Mouse (Mus musculus) hematopoietic stem cell, adult 5-6 weeks (primary cell): ENCODE data around the gene Pnpo. TPM values are rescaled to one million over a fixed set of nuclear protein-coding genes. Genes with fewer than 3 reads are reported as not detected.

Experiments used
- ATAC-seq, 2 experiments: fragments of 125-278 bp in 1 of 2; replicated peaks in 1 of 2; 2 replicates each; pipeline ENCODE4 v1.8.0; 2016 to 2017; ENCODE audit warnings: inconsistent platforms in 2 of 2, mild to moderate bottlenecking in 2 of 2, moderate number of reproducible peaks in 2 of 2, low read depth in 1 of 2, moderate TSS enrichment in 1 of 2; ENCODE audit not compliant: low FRiP score in 2 of 2, poor library complexity in 2 of 2, severe bottlenecking in 2 of 2, insufficient read depth in 1 of 2, low TSS enrichment in 1 of 2
- total RNA-seq: library from RNA; stranded (forward); fragments of 172-1452, 232-1000 nt; gene quantifications from 2 replicates; pipeline ENCODE4 v1.2.3, GENCODE M21; 2017

Gene Pnpo
- total RNA-seq, 1 experiment from 2014 or later: 32.5 TPM

GRCm38 (mm10) chr11:96947849-96948248 lies 4.1 kb upstream of the Pnpo start:
- ATAC-seq: no peak

GRCm38 (mm10) chr11:96946498-96946897 lies 2.7 kb upstream of the Pnpo start:
- no peak for ATAC-seq

DNA sequence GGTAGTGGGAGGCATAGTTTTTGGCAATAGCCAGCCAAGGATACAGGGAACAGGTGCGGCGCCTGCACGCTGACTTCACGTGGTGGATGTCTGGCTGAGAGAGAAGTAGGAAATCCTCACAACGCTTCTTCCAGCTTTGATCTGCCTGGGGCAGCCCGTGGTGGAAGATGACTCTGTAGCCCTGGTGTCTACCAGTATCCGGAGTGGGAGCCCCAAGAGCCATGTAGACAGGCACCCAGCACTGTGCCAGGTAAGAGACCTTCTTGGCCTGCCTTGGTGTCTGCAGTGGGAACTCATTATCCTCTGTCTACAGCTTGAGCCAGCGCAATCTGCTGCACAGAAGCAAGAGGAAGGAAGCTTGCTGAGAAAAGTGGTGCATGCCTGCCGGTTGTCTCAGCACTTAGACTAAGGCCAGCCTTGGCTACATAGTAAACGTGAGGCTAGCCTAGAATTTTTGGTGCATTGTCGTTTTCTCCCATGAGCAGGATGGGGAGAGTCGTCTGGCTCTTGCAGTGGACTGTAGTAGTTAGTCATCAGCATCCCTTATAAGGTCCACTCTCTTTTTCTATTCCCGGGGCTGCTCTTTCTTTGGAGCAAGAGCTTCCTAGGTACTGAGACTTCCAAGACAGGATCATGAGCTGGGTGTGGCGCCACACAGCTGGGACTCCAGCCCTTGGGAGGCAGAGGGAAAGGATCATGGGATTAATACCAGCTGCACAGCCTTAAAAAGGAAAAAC lies 1.2 kb upstream of the Pnpo start:
- no peak for ATAC-seq

- no peak for ATAC-seq
Measured at GRCm38 (mm10) chr11:96941989-96942590, 1.7 kb downstream of the Pnpo start.

GRCm38 (mm10) chr11:96940578-96941465 lies 3.0 kb downstream of the Pnpo start:
- no peak for ATAC-seq

- no peak for ATAC-seq
Measured at GRCm38 (mm10) chr11:96938426-96938800, 5.4 kb downstream of the Pnpo start.

DNA sequence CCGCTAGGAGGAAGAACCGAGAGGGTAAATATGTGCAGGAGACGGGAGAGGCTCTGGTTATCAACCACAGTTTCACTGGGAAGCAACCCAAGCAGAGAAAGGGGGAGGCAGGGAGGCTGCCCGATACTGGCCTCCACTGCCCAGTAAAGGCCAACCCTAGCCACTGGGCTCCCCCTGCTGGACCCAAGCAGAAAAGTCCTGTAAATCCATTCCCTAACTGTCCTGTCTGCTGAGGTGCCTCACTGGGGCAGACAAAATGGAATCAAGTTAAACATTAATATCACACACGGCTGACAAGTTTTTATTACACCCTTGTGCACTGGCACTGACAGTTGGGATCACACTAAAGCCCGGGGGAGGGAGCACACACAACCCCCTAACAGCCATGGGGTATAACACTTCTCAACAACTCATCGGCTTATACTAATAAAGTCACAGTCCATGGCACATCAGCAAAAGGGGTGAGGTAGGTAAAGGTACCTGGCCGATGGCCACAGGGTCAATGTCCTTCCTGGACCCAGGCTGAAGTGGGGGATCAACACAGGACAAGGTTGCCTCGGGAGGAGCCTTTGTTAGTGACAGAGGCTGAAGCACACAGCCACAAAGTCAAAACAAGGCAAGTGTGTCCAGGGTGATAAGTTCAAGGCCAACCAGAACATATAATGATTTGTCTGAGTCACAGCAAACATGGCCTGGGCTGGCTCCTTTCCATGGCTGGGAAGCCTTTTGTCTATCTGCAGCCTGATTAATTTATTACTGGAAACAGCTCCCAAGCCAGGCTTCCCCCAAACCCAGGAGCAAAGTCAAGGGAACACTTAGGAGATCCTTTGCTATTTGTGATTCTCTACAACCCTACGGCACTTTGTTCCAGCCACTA lies 6.0 kb downstream of the Pnpo start:
- ATAC-seq: 0 out of 4 replicates have a peak, but pooled peaks of 1 of the 2 experiments have one; percentile 18

- no peak for ATAC-seq
Measured at GRCm38 (mm10) chr11:96935872-96936650, 7.7 kb downstream of the Pnpo start.

GRCm38 (mm10) chr11:96934921-96935356 lies 8.8 kb downstream of the Pnpo start:
- peak in 1 of 2 experiments; percentile 58; a peak in 1 of 4 replicates for ATAC-seq

DNA sequence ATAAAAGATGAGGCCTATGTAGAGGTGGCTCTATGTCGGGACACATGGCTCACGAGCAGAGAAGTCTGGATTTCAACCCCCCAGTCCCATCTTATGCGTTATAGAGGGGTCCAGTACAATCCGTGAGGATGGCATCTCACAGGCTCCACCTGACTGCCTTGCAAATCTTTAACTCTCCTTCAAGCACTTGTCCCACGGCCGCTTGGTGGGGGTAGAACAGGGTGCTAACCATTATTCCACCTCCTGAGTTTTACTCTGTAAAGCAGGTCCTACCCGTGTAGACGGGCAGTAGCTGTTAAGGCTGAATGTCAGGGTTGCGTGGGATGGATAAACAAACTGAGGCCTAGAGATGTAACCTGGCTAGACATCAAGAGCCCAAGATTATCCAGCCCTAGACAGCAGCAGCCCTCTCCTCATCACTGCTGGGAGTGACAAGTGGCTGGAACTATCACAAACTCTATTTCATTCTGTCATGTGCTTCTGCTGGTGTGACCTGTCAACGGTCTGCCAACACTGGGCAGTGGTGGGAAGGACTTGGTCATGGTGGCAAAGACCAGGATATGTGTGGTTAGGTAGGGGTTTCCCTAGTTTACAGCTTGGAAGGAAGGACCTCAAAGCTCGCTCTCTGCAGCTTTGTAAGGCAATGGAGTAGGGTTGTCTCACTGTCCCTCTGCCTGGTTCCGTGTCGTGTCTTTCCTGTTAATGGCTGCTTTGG lies 10.1 kb downstream of the Pnpo start:
- peak; percentile 13 to 22; a peak in 1 of 4 replicates for ATAC-seq

- ATAC-seq: no peak
Measured at GRCm38 (mm10) chr11:96931327-96932062, 12.3 kb downstream of the Pnpo start.

- no peak for ATAC-seq
Measured at GRCm38 (mm10) chr11:96929766-96930331, 13.9 kb downstream of the Pnpo start.

- ATAC-seq: no peak
Measured at GRCm38 (mm10) chr11:96929096-96929765, 14.6 kb downstream of the Pnpo start.

GRCm38 (mm10) chr11:96928691-96929090 lies 15.1 kb downstream of the Pnpo start:
- ATAC-seq: no peak
